Mouse (Mus musculus): ENCODE measurements at regions not wholly inside any gene's neighbourhood (a gene's known extent, or its start where the extent isn't known, plus 50 kb on each side); places are given as distances from the start of the nearest gene placed in this dataset.

GRCm38 (mm10) chr10:126521836-126522815 lies 379.0 kb downstream of the Atp23 start:
- TF ChIP-seq GATA1 (IDR thresholded peaks at IDR 0.05; ENCODE audit: low read length) = no peak
- no peak for TF ChIP-seq TAL1 (IDR thresholded peaks at IDR 0.05; ENCODE audit: low read length)

All from erythroblast, embryonic 14.5 days (primary cell).